Mouse (Mus musculus) ES-Bruce4 (cell line): ENCODE results near the gene Chad. TPM values are rescaled to one million over a fixed set of nuclear protein-coding genes. Genes with fewer than 3 reads are reported as not detected.

Experiments
- H3K27ac ChIP-seq: 2 replicates; pipeline ENCODE4 v1.5.1; 2012; ENCODE audit warnings: low read length, inconsistent platforms; ENCODE audit not compliant: insufficient read depth
- H3K27me3 ChIP-seq: 2 replicates; pipeline ENCODE4 v1.6.1; 2012; ENCODE audit warnings: mild to moderate bottlenecking, low read length, inconsistent platforms; ENCODE audit not compliant: control insufficient read depth, poor library complexity, insufficient read depth, severe bottlenecking
- H3K36me3 ChIP-seq: 2 replicates; pipeline ENCODE4 v1.6.1; 2012; ENCODE audit warnings: inconsistent platforms, mild to moderate bottlenecking, low read length, moderate library complexity; ENCODE audit not compliant: control insufficient read depth, poor library complexity, insufficient read depth, severe bottlenecking
- H3K4me1 ChIP-seq: one replicate; pipeline ENCODE4 v1.8.1; 2011; ENCODE audit warnings: low read length; ENCODE audit not compliant: control insufficient read depth, insufficient read depth
- H3K4me3 ChIP-seq: 2 replicates; pipeline ENCODE4 v1.5.1; 2011; ENCODE audit warnings: low read depth, mild to moderate bottlenecking, low read length
- H3K9ac ChIP-seq: 2 replicates; pipeline ENCODE4 v1.6.1; 2012; ENCODE audit warnings: low read depth, mild to moderate bottlenecking, inconsistent platforms; ENCODE audit not compliant: poor library complexity, severe bottlenecking
- H3K9me3 ChIP-seq: replicated peaks from 2 replicates; pipeline ENCODE4 v1.6.1; 2012; ENCODE audit warnings: mild to moderate bottlenecking, low read length, inconsistent platforms; ENCODE audit not compliant: control insufficient read depth, poor library complexity, insufficient read depth, severe bottlenecking
- CTCF ChIP-seq: IDR thresholded peaks from one replicate; pipeline ENCODE4 v1.8.1; 2011; ENCODE audit warnings: low read depth, low read length
- EP300 ChIP-seq: IDR thresholded peaks from 2 replicates; pipeline ENCODE4 v1.6.1; 2011; ENCODE audit warnings: low read depth, low read length; ENCODE audit not compliant: insufficient read depth
- POLR2A ChIP-seq: IDR thresholded peaks from one replicate; pipeline ENCODE4 v1.8.1; 2011; ENCODE audit warnings: low read length; ENCODE audit not compliant: insufficient read depth
- polyA plus RNA-seq: library from polyadenylated mRNA; stranded (reverse); fragments of >200 nt; gene quantifications from 2 replicates; pipeline ENCODE4 v1.2.4, GENCODE M21; 2011; ENCODE audit warnings: low read depth; ENCODE audit not compliant: missing spikeins, insufficient read depth, insufficient read length

Gene Chad
- polyA plus RNA-seq, 1 experiment = not detected

DNA sequence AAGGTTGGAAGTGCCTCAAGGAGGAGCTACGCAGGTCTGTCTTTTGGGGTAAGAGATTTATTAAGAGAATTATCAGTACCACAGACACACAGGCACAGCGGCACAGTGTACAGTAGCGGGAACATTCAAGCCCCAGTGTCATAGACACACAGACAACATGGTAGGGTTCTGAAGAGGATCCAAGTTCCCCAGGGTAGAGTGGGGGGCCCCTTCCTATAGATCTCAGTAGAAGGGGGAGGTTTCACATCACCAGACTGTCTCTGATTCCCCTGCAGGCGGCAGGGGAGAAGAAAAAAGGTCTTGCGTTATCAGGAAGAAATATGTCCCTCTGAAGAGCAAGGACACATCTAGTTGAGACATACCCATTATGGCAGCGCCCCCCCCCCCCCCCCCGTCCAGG lies 25.1 kb upstream of the Chad start:
- Histone ChIP-seq H3K4me1 (no peaks in the 10 kb centered on the region), H3K27me3 (no peaks in the 10 kb centered on the region), H3K9ac (no peak overlapping the region), H3K9me3 (no peaks in the 10 kb centered on the region), H3K27ac (no peak overlapping the region), H3K36me3 (no peaks in the 10 kb centered on the region), H3K4me3 (no peak overlapping the region)
- TF ChIP-seq EP300 (no peak), POLR2A (no peak), CTCF (no peak)

DNA sequence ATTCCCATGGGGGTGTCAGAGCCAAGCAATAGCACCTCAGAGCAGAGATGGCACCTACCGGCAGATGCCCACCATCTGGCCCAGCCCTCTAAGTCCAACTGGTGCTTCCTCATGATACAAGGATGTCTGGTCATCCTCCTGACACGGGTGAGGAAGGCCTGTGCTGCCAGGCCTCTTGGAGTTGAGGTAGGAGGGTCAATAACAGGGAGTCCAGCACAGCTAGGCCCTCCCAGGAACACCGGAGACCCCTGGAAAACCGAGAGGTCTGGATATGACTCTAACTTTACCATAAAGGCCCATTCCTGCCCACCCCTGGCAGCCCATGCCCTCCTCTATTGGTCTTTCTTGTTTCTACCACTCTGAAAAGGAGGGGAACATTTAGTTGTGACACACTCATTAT lies 22.4 kb upstream of the Chad start:
- H3K9me3 ChIP-seq = no peaks in the 10 kb centered on the region
- H3K4me3 ChIP-seq = no peak overlapping the region
- no peaks in the 10 kb centered on the region for H3K36me3 ChIP-seq
- H3K9ac ChIP-seq = no peak overlapping the region
- TF ChIP-seq POLR2A = no peak
- no peaks in the 10 kb centered on the region for H3K27me3 ChIP-seq
- no peak overlapping the region for H3K27ac ChIP-seq
- H3K4me1 ChIP-seq = no peaks in the 10 kb centered on the region

- H3K27ac ChIP-seq = no peak overlapping the region
- no peaks in the 10 kb centered on the region for H3K9me3 ChIP-seq
- no peaks in the 10 kb centered on the region for H3K4me1 ChIP-seq
- no peak overlapping the region for H3K9ac ChIP-seq
- H3K27me3 ChIP-seq = no peaks in the 10 kb centered on the region
- TF ChIP-seq EP300 (no peak), CTCF (no peak), POLR2A (no peak)
- H3K4me3 ChIP-seq = no peak overlapping the region
- H3K36me3 ChIP-seq = no peaks in the 10 kb centered on the region
Measured at GRCm38 (mm10) chr11:94543344-94543743, 21.5 kb upstream of the Chad start.

GRCm38 (mm10) chr11:94543932-94544331 lies 20.9 kb upstream of the Chad start:
- Histone ChIP-seq H3K27me3 (no peaks in the 10 kb centered on the region), H3K27ac (no peak overlapping the region), H3K9me3 (no peaks in the 10 kb centered on the region), H3K4me1 (no peaks in the 10 kb centered on the region), H3K36me3 (no peaks in the 10 kb centered on the region), H3K9ac (no peak overlapping the region), H3K4me3 (no peak overlapping the region)
- TF ChIP-seq EP300 = no peak
- peak; percentile 78 for TF ChIP-seq CTCF

DNA sequence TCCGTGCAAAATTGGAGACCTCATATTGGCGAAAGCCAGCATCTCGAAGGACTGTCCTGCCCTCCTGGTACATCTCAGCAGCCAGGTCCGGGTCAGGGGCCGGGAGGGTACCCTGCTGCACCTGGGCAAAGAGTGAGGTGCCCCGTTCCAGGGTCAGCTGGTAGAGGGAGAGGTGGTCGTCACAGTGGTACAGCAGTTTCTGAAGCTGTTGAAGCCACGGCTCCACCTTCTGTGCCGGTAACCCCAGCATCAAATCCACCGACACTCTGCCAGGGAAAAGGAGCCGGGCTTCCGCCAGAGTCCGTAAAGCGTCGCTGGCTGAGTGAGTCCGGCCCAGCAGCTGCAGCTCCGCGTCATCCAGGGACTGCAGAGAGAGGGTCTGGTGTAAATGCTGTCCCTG lies 20.4 kb upstream of the Chad start:
- H3K36me3 ChIP-seq = no peaks in the 10 kb centered on the region
- TF ChIP-seq POLR2A = no peak
- no peak for TF ChIP-seq EP300
- no peak for TF ChIP-seq CTCF
- H3K9ac ChIP-seq = no peak overlapping the region
- no peak overlapping the region for H3K27ac ChIP-seq
- H3K4me1 ChIP-seq = no peaks in the 10 kb centered on the region
- H3K27me3 ChIP-seq = no peaks in the 10 kb centered on the region
- no peak overlapping the region for H3K4me3 ChIP-seq
- no peaks in the 10 kb centered on the region for H3K9me3 ChIP-seq

DNA sequence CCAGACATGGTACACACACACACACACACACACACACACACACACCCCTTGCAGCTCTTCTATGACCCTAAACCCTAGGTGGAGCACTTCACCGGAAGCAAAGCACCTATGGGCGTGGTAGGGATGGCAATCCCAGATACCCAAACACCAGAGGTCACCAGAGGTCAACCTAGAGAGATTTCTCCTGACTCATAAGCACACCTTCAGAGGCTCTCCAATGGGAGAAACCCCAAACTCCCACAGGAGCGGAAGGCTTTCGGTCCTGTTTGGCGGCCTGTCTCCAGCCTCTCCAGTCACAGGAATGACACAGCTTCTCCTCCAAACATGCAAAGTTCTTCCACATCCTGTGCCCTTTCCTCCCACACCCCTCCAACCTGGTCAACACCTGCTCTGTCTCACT lies 18.5 kb upstream of the Chad start:
- Histone ChIP-seq H3K36me3 (no peaks in the 10 kb centered on the region), H3K9me3 (no peaks in the 10 kb centered on the region)

More for the DNA sequence above, 18.5 kb upstream of the Chad start:
- Histone ChIP-seq H3K27me3 (no peaks in the 10 kb centered on the region), H3K27ac (no peak overlapping the region), H3K4me1 (no peaks in the 10 kb centered on the region), H3K9ac (no peak overlapping the region), H3K4me3 (no peak overlapping the region)
- TF ChIP-seq CTCF (no peak), EP300 (no peak), POLR2A (no peak)
